Mouse (Mus musculus): Measurements from ENCODE around the gene Prpf8. TPM values are rescaled to one million over a fixed set of nuclear protein-coding genes. Genes with fewer than 3 reads are reported as not detected.
A peak's percentile ranks its signal among the peaks of the same experiment; 100 is the strongest.

Gene Prpf8
- polyA plus RNA-seq, 1 experiment = 35.4 TPM

DNA sequence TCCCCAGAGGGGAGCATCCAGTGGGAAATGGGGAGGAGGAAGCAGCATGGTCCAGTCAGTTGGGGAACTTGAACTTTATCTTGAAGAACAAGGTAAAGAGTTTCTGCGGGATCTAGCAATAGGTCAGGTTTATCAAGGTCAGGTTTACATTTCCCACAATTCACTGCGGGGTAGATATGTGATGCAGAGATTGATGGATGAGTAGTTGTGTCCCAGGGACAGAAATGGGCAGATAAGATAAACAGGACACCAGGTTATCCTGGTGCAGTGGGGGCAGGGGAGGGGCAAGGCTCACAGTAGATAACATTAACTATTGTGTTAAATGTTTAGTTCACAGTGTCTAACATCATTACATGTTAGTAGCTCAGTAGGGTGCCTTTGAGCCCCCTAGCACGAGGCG lies 43.2 kb downstream of the Prpf8 start:
- TF ChIP-seq CTCF (IDR thresholded peaks at IDR 0.05; ENCODE audit: control insufficient read depth, insufficient read depth, low read length) (no peak), POLR2A (IDR thresholded peaks at IDR 0.05; ENCODE audit: borderline replicate concordance, control insufficient read depth, low read depth, low read length) (no peak)
- no peak overlapping the region for H3K4me3 ChIP-seq (replicated peaks; ENCODE audit: control insufficient read depth, low read depth, low read length)
- peaks cover 1% of the 10 kb centered on the region; the same call in 1 of the 2 replicates for H3K4me1 ChIP-seq (ENCODE audit: control insufficient read depth, insufficient read depth, low read length)
- no peak overlapping the region for H3K27ac ChIP-seq (ENCODE audit: control insufficient read depth, insufficient read depth, low read depth, low read length, poor library complexity)
- WGBS = 82% methylated on average over 4 of the region's 4 CpGs

DNA sequence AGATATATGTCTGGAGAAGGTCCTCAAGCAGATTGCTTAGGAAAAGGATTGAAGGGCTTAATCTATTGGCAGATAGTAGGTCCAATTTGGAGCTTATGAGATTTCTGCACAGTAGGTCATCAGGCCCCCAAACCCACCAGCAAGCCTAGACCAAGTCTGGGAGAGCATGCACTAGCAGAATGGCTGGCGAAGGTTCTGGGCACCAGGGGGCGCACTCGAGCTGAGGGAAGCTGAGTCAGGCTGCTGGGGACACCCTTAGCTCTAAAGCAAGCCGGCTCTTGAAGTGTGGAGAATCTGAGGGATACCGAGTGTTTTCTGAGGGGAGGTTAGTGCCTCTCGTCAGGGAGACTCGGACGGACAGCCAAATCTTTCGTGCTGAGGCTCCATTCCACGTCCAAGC lies 43.7 kb downstream of the Prpf8 start:
- Histone ChIP-seq H3K27ac (ENCODE audit: control insufficient read depth, insufficient read depth, low read depth, low read length, poor library complexity) (peak overlapping the region; percentile 77), H3K4me3 (replicated peaks; ENCODE audit: control insufficient read depth, low read depth, low read length) (peak overlapping the region; percentile 72), H3K4me1 (ENCODE audit: control insufficient read depth, insufficient read depth, low read length) (peaks cover 1% of the 10 kb centered on the region; the same call in 1 of the 2 replicates)
- under 1% methylated on average over 10 of the region's 10 CpGs for WGBS
- TF ChIP-seq CTCF (IDR thresholded peaks at IDR 0.05; ENCODE audit: control insufficient read depth, insufficient read depth, low read length) (peak; percentile 99), POLR2A (IDR thresholded peaks at IDR 0.05; ENCODE audit: borderline replicate concordance, control insufficient read depth, low read depth, low read length) (0 out of 2 replicates have a peak, but pooled peaks have one; percentile 26)

- WGBS = 1% methylated on average over 31 of the region's 31 CpGs
- H3K4me3 ChIP-seq (replicated peaks; ENCODE audit: control insufficient read depth, low read depth, low read length) = peak overlapping the region; percentile 72
- H3K27ac ChIP-seq (ENCODE audit: control insufficient read depth, insufficient read depth, low read depth, low read length, poor library complexity) = peak overlapping the region; percentile 77
- peaks cover 1% of the 10 kb centered on the region; the same call in 1 of the 2 replicates for H3K4me1 ChIP-seq (ENCODE audit: control insufficient read depth, insufficient read depth, low read length)
- TF ChIP-seq POLR2A (IDR thresholded peaks at IDR 0.05; ENCODE audit: borderline replicate concordance, control insufficient read depth, low read depth, low read length) = 0 out of 2 replicates have a peak, but pooled peaks have one; percentile 40
- TF ChIP-seq CTCF (IDR thresholded peaks at IDR 0.05; ENCODE audit: control insufficient read depth, insufficient read depth, low read length) = no peak
Observed at GRCm38 (mm10) chr11:75530845-75531373, 44.3 kb downstream of the Prpf8 start.

- peak within 1 kb of the TSS; percentile 77 for H3K27ac ChIP-seq (ENCODE audit: control insufficient read depth, insufficient read depth, low read depth, low read length, poor library complexity)
- H3K4me3 ChIP-seq (replicated peaks; ENCODE audit: control insufficient read depth, low read depth, low read length) = peak within 1 kb of the TSS; percentile 72
- H3K4me1 ChIP-seq (ENCODE audit: control insufficient read depth, insufficient read depth, low read length) = peaks cover 1% of the 10 kb centered on the region; the same call in 1 of the 2 replicates
- 0 out of 2 replicates have a peak, but pooled peaks have one; percentile 1 for TF ChIP-seq CTCF (IDR thresholded peaks at IDR 0.05; ENCODE audit: control insufficient read depth, insufficient read depth, low read length)
- peak; percentile 30; the same call in 1 of the 2 replicates for TF ChIP-seq POLR2A (IDR thresholded peaks at IDR 0.05; ENCODE audit: borderline replicate concordance, control insufficient read depth, low read depth, low read length)
- under 1% methylated on average over 62 of the region's 62 CpGs for WGBS
Observed at GRCm38 (mm10) chr11:75531469-75532242, 45.0 kb downstream of the Prpf8 start, which contains the start of gene Slc43a2. TSS of gene Slc43a2 (plus strand) at chr11:75531694.

- peak overlapping the region; percentile 94 for H3K27ac ChIP-seq (ENCODE audit: control insufficient read depth, insufficient read depth, low read depth, low read length, poor library complexity)
- H3K4me3 ChIP-seq (replicated peaks; ENCODE audit: control insufficient read depth, low read depth, low read length) = peak overlapping the region; percentile 72
- WGBS = under 1% methylated on average over 38 of the region's 38 CpGs
- no peak for TF ChIP-seq CTCF (IDR thresholded peaks at IDR 0.05; ENCODE audit: control insufficient read depth, insufficient read depth, low read length)
- no peak; the same call in 1 of the 2 replicates for TF ChIP-seq POLR2A (IDR thresholded peaks at IDR 0.05; ENCODE audit: borderline replicate concordance, control insufficient read depth, low read depth, low read length)
- peaks cover 1% of the 10 kb centered on the region; the same call in 1 of the 2 replicates for H3K4me1 ChIP-seq (ENCODE audit: control insufficient read depth, insufficient read depth, low read length)
Observed at GRCm38 (mm10) chr11:75532340-75533277, 46.0 kb downstream of the Prpf8 start.

- H3K4me3 ChIP-seq (replicated peaks; ENCODE audit: control insufficient read depth, low read depth, low read length) = peak overlapping the region; percentile 62
- peaks cover 1% of the 10 kb centered on the region; the same call in 1 of the 2 replicates for H3K4me1 ChIP-seq (ENCODE audit: control insufficient read depth, insufficient read depth, low read length)
- WGBS = 33% methylated on average over 6 of the region's 6 CpGs
- H3K27ac ChIP-seq (ENCODE audit: control insufficient read depth, insufficient read depth, low read depth, low read length, poor library complexity) = peak overlapping the region; percentile 94
- TF ChIP-seq POLR2A (IDR thresholded peaks at IDR 0.05; ENCODE audit: borderline replicate concordance, control insufficient read depth, low read depth, low read length) (no peak), CTCF (IDR thresholded peaks at IDR 0.05; ENCODE audit: control insufficient read depth, insufficient read depth, low read length) (no peak)
Observed at GRCm38 (mm10) chr11:75533314-75534015, 46.8 kb downstream of the Prpf8 start.
